Mouse (Mus musculus) spleen, adult 2 months (tissue): ENCODE measurements at regions not wholly inside any gene's neighbourhood (a gene's known extent, or its start where the extent isn't known, plus 50 kb on each side); places are given as distances from the start of the nearest gene placed in this dataset.

Source experiments
- CTCF ChIP-seq: fragments of 200-500 bp; IDR thresholded peaks from 2 replicates; pipeline ENCODE4 v1.5.1; 2011; ENCODE audit warnings: mild to moderate bottlenecking, inconsistent platforms; ENCODE audit not compliant: insufficient read depth, insufficient read length, insufficient replicate concordance; ENCODE audit errors: extremely low read depth
- POLR2A ChIP-seq: fragments of 200-500 bp; IDR thresholded peaks from 2 replicates; pipeline ENCODE4 v1.6.1; 2011; ENCODE audit warnings: low read depth, low read length, inconsistent platforms

- no peak for TF ChIP-seq CTCF
- TF ChIP-seq POLR2A: no peak
Measured at GRCm38 (mm10) chr2:167831076-167832039, 100.5 kb upstream of the Ptpn1 start.
